Mouse (Mus musculus) ES-Bruce4 (cell line): ENCODE measurements around the gene Gramd4. TPM values are rescaled to one million over a fixed set of nuclear protein-coding genes. Genes with fewer than 3 reads are reported as not detected.

Experiments used
- H3K27ac ChIP-seq: 2 replicates; pipeline ENCODE4 v1.5.1; 2012; ENCODE audit warnings: low read length, inconsistent platforms; ENCODE audit not compliant: insufficient read depth
- H3K27me3 ChIP-seq: 2 replicates; pipeline ENCODE4 v1.6.1; 2012; ENCODE audit warnings: mild to moderate bottlenecking, low read length, inconsistent platforms; ENCODE audit not compliant: control insufficient read depth, poor library complexity, insufficient read depth, severe bottlenecking
- H3K36me3 ChIP-seq: 2 replicates; pipeline ENCODE4 v1.6.1; 2012; ENCODE audit warnings: inconsistent platforms, mild to moderate bottlenecking, low read length, moderate library complexity; ENCODE audit not compliant: control insufficient read depth, poor library complexity, insufficient read depth, severe bottlenecking
- H3K4me1 ChIP-seq: one replicate; pipeline ENCODE4 v1.8.1; 2011; ENCODE audit warnings: low read length; ENCODE audit not compliant: control insufficient read depth, insufficient read depth
- H3K4me3 ChIP-seq: 2 replicates; pipeline ENCODE4 v1.5.1; 2011; ENCODE audit warnings: low read depth, mild to moderate bottlenecking, low read length
- H3K9ac ChIP-seq: 2 replicates; pipeline ENCODE4 v1.6.1; 2012; ENCODE audit warnings: low read depth, mild to moderate bottlenecking, inconsistent platforms; ENCODE audit not compliant: poor library complexity, severe bottlenecking
- H3K9me3 ChIP-seq: replicated peaks from 2 replicates; pipeline ENCODE4 v1.6.1; 2012; ENCODE audit warnings: mild to moderate bottlenecking, low read length, inconsistent platforms; ENCODE audit not compliant: control insufficient read depth, poor library complexity, insufficient read depth, severe bottlenecking
- CTCF ChIP-seq: IDR thresholded peaks from one replicate; pipeline ENCODE4 v1.8.1; 2011; ENCODE audit warnings: low read depth, low read length
- EP300 ChIP-seq: IDR thresholded peaks from 2 replicates; pipeline ENCODE4 v1.6.1; 2011; ENCODE audit warnings: low read depth, low read length; ENCODE audit not compliant: insufficient read depth
- POLR2A ChIP-seq: IDR thresholded peaks from one replicate; pipeline ENCODE4 v1.8.1; 2011; ENCODE audit warnings: low read length; ENCODE audit not compliant: insufficient read depth
- polyA plus RNA-seq: library from polyadenylated mRNA; stranded (reverse); fragments of >200 nt; gene quantifications from 2 replicates; pipeline ENCODE4 v1.2.4, GENCODE M21; 2011; ENCODE audit warnings: low read depth; ENCODE audit not compliant: missing spikeins, insufficient read depth, insufficient read length

Gene Gramd4
- polyA plus RNA-seq, 1 experiment: 22.6 TPM

GRCm38 (mm10) chr15:86102308-86102707, 44.8 kb downstream of the Gramd4 start:
- no peaks in the 10 kb centered on the region for H3K9me3 ChIP-seq
- H3K4me3 ChIP-seq: no peak overlapping the region
- no peaks in the 10 kb centered on the region for H3K27me3 ChIP-seq
- H3K36me3 ChIP-seq: no peaks in the 10 kb centered on the region
- no peak overlapping the region for H3K9ac ChIP-seq
- TF ChIP-seq CTCF (no peak), POLR2A (no peak), EP300 (no peak)
- no peak overlapping the region for H3K27ac ChIP-seq
- no peaks in the 10 kb centered on the region for H3K4me1 ChIP-seq

- TF ChIP-seq EP300 (no peak), POLR2A (no peak), CTCF (no peak)
- Histone ChIP-seq H3K27me3 (no peaks in the 10 kb centered on the region), H3K36me3 (no peaks in the 10 kb centered on the region), H3K9me3 (no peaks in the 10 kb centered on the region), H3K4me1 (peaks cover 5% of the 10 kb centered on the region), H3K9ac (no peak overlapping the region), H3K4me3 (no peak overlapping the region), H3K27ac (no peak overlapping the region)
Observed at GRCm38 (mm10) chr15:86104401-86105344, 47.2 kb downstream of the Gramd4 start.

- no peak overlapping the region for H3K4me3 ChIP-seq
- H3K9ac ChIP-seq: no peak overlapping the region
- no peaks in the 10 kb centered on the region for H3K27me3 ChIP-seq
- no peaks in the 10 kb centered on the region for H3K36me3 ChIP-seq
- no peak for TF ChIP-seq POLR2A
- no peak for TF ChIP-seq CTCF
- TF ChIP-seq EP300: no peak
- H3K9me3 ChIP-seq: no peaks in the 10 kb centered on the region
- no peak overlapping the region for H3K27ac ChIP-seq
- peaks cover 5% of the 10 kb centered on the region for H3K4me1 ChIP-seq
Observed at GRCm38 (mm10) chr15:86105345-86105697, 47.8 kb downstream of the Gramd4 start.

- Histone ChIP-seq H3K4me1 (peaks cover 5% of the 10 kb centered on the region), H3K4me3 (no peak overlapping the region), H3K9ac (no peak overlapping the region), H3K36me3 (no peaks in the 10 kb centered on the region), H3K27ac (no peak overlapping the region), H3K9me3 (no peaks in the 10 kb centered on the region), H3K27me3 (no peaks in the 10 kb centered on the region)
- TF ChIP-seq CTCF (no peak), EP300 (no peak), POLR2A (no peak)
Observed at GRCm38 (mm10) chr15:86105751-86106150, 48.3 kb downstream of the Gramd4 start.

- Histone ChIP-seq H3K4me1 (peaks cover 5% of the 10 kb centered on the region), H3K27me3 (no peaks in the 10 kb centered on the region), H3K36me3 (no peaks in the 10 kb centered on the region)
Observed at GRCm38 (mm10) chr15:86107831-86108471, 50.5 kb downstream of the Gramd4 start.

GRCm38 (mm10) chr15:86109245-86109644, 51.8 kb downstream of the Gramd4 start:
- peaks cover 5% of the 10 kb centered on the region for H3K4me1 ChIP-seq
- H3K27me3 ChIP-seq: no peaks in the 10 kb centered on the region
- no peak for TF ChIP-seq POLR2A
- TF ChIP-seq EP300: no peak
- TF ChIP-seq CTCF: no peak
- H3K36me3 ChIP-seq: no peaks in the 10 kb centered on the region
- no peak overlapping the region for H3K9ac ChIP-seq
- no peak overlapping the region for H3K27ac ChIP-seq
- no peak overlapping the region for H3K4me3 ChIP-seq
- no peaks in the 10 kb centered on the region for H3K9me3 ChIP-seq

More at GRCm38 (mm10) chr15:86107831-86108471, 50.5 kb downstream of the Gramd4 start:
- Histone ChIP-seq H3K9me3 (no peaks in the 10 kb centered on the region), H3K9ac (no peak overlapping the region), H3K4me3 (no peak overlapping the region), H3K27ac (no peak overlapping the region)
- TF ChIP-seq CTCF (no peak), EP300 (no peak), POLR2A (no peak)
